Mouse (Mus musculus): ENCODE results near the gene Parp3.

The Parp3 gene

DNA sequence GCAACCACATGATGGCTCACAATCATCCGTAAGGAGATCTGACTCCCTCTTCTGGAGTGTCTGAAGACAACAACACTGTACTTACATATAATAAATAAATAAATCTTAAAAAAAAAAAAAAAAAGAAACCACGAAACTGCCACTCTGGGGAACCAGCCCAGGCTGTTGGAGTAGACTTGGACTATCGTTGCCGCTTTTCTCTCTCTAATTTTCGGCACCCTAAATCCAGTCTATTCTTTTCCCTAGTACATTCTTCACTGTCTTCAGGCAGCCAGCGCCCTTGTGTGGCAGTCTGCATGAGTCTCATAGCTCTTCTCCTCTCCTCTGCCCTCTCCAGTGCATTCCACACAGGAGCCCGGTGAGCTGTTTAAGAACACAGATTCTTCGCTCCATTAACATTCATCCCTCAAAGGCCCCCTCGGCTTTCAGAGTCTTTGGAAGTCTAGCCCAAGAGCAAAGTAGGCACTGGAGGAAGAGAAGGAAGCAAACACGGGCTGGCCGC is 48.0 kb downstream of the Parp3 start:
- in situ Hi-C loops (cut with MboI, MseI), result loop anchor here (10.0 kb wide), 1 partner anchor 214 kb away; no protein-coding TSS in a partner anchor

DNA sequence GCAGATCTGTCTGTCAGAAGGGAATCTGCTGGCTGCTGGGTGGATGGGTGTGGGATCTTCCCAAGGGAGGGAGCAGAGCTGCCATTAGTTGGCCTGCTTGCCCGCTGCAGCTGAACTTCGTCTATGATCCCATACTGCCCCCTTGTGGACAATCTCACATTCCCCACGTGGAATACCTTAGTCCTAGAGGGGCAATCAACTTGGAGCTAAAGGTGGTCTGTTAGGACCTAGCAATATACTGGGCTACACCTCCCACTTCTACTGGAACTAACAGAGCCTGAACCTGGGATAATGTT is 54.9 kb downstream of the Parp3 start:
- in situ Hi-C loops (cut with MboI, MseI), result loop anchor here (5.0 to 25.0 kb wide), 3 partner anchors 115 to 760 kb away; no protein-coding TSS in a partner anchor

DNA sequence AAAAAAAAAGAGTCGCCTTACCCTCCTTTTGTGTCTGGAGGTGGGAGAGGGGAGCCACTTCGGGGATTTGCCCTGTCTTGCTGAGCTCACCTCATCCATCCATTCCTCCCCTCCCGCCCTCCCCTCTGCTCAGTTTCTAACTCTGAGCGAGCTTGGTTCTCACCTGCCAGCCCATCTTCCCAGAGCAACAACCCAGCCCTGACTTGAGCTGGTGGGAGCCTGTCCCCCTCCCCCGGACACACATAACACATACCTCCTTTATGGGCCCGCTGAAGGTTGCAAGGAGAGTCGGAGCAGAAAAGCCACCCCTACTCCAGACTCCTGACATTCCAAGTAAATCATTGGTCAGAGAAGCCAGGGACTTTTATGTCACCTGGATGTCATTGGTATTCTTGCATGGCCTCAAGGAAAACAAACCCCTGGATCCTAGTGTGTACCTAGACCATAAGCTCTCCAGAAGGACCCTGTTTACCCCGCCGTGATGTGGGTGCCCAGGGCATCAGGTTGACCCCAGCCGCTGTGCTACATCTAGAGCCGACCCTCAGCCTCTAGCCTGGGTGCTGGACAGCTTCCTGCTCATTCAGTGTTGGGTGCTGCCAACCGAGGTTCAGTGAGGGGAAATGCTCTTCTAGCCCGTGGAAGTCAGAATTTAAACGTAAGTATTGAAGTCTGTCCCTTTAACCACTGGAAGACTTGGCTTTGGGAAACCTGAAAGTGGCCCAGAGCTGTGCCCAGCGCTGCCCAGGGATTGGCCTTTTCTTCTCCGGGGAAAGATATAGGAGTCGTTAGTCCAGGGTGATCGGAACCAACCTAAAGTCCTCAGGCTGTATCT is 55.5 kb downstream of the Parp3 start:
- in situ Hi-C loops (cut with MboI, MseI), result loop anchor here (5.0 to 25.0 kb wide), 3 partner anchors 114 to 759 kb away; no protein-coding TSS in a partner anchor

DNA sequence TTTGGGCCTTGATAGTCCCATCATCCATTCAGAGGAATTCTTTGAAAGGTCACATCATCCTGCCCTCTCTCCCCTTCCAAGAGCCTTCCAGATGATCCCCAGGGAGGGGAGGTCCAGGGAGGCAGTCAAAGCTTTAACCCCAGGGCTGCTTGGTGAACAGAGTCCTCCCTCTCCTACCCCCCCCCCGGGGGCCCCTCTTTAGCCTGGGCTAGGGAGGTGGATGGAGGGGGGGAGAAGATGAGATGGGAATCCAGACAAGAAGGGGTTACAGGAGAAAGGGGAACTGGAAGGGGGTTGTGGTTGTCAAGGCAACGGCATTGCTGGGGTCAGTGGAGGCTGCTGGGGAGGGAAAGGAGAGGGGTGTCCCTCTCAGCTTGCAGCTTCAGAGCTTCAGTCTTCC is 56.1 kb downstream of the Parp3 start:
- in situ Hi-C loops (cut with MboI, MseI), result loop anchor here (5.0 to 25.0 kb wide), 3 partner anchors 113 to 758 kb away; no protein-coding TSS in a partner anchor

All from T-helper 1 cell (primary cell).